Mouse (Mus musculus): Measurements from ENCODE around the gene Kcnn4. TPM values are rescaled to one million over a fixed set of nuclear protein-coding genes. Genes with fewer than 3 reads are reported as not detected.

Gene Kcnn4
- total RNA-seq, 2 experiments from 2014 or later: 0.41 to 0.81 TPM

GRCm38 (mm10) chr7:24422251-24422650 lies 52.2 kb downstream of the Kcnn4 start:
- no peak for DNase-seq (ENCODE audit: low spot score in 2 of 2)

GRCm38 (mm10) chr7:24423107-24423763 lies 53.2 kb downstream of the Kcnn4 start:
- DNase-seq (ENCODE audit: low spot score in 2 of 2): no peak

DNA sequence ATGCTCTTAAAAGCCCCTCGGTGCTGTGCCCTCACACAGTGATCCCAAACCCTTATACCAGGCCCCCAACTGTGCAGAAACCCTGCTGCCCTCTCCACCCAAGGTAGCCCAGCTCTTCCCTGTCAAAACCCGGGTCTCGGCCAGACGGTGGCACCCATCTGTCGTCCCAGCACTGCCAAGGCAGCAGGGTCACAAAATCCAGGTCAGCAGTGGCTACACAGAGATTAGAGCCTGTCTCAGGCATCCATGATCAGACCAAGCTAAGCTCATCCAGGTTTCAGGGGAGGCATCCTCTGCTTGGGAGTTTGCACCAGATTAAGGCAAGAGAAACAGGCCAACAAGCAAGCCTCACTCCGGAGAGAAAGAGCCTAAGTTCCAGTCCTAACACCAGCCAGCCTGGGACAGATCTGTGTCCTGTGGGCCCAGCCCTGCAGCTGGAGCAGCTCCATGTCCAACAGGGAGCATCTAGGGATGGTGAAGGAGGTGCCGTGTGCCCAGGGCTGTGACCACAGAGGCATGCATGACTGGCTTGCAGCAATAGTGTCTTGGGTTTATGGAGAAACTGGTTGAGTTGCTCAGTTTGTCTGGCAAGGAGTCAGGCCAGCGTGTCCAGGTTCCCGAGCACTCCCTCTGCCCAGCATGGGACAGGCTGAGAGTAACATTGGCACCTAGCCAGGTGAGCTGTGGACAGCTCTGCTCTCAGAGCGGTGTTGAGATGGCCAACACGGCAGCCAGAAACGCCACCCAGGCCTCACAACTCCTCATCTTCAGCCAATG lies 54.1 kb downstream of the Kcnn4 start:
- no peak for DNase-seq (ENCODE audit: low spot score in 2 of 2)

DNA sequence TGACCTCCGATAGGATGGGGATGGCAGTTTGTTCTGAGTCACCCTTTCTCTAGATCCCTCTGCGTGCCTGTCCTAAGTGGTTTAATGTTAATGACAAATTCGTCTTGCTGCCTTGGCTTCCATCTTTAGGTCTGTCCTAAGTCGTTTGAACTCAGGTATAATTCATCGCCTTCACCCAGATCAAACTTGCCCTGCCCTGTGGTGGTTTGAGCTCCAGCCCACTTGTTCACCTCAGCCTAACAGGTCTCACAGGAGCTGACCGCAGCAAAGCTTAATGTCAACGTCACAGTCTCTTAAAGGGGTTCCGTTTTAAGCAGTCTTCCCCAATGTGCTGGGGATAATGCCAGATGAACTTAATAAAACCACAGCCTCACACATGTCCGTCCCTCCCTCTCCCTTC lies 55.9 kb downstream of the Kcnn4 start:
- DNase-seq (ENCODE audit: low spot score in 2 of 2): no peak

DNA sequence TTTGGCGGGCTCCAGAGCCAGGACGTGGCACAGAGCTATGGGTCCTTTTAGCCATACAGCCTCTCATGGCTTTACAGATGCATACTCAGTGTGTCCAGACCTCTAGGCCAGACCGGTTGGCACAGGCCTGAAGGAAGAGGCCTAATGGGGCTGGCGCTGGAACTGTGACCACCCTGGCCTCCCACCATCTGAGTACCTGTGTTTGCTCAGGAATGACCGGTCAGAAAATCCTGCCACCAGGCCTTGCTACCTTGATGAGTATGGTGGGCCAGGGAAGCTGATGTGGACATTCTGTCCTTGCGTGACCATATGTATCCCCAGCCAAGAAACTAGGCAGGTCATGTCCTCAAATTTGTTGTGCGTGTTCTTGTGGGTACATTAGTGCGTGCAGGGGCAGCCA lies 57.1 kb downstream of the Kcnn4 start:
- DNase-seq (ENCODE audit: low spot score in 2 of 2): no peak

- DNase-seq (ENCODE audit: low spot score in 2 of 2): no peak
Measured at GRCm38 (mm10) chr7:24428725-24429124, 58.7 kb downstream of the Kcnn4 start.

GRCm38 (mm10) chr7:24429413-24430112 lies 59.5 kb downstream of the Kcnn4 start:
- peak; percentile 63 to 85 for DNase-seq (ENCODE audit: low spot score in 2 of 2)

DNA sequence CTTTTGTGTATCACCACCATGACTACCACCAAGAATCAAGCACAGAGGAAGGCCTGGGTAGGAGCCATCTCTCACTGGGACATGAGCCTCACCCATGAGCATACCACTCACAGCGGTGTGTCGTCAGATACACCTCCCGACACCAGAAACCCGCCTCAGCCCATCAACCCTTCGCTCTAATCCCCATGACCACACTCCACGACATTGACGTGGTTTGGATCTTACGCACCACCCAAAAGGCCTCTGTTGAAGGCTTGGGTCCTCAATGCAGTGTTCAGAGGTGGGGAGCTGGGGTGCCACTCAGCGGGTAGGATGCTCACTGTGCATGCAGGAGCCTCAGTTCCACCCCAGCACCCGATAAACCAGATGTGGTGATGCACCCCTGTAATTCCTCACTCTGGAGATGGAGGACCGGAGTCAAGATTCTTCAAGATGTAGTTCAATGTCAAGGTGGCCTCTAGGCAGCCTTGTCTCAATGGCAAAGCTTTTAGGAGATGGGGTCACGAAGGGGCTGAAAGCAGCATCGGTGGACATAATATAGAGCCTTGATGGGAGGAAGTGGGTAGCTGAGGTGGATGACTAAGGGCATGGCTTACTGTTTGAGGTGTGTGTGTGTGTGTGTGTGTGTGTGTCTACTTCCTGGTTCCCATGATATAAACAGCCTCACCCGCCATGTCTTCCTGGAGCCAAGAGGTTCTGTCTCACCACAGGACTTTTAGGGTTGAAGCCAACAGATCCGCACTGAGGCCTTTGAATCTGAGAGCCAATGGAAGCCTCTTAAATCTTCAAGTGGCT lies 60.7 kb downstream of the Kcnn4 start:
- DNase-seq (ENCODE audit: low spot score in 2 of 2): no peak

GRCm38 (mm10) chr7:24431713-24432112 lies 61.6 kb downstream of the Kcnn4 start:
- no peak for DNase-seq (ENCODE audit: low spot score in 2 of 2)

DNA sequence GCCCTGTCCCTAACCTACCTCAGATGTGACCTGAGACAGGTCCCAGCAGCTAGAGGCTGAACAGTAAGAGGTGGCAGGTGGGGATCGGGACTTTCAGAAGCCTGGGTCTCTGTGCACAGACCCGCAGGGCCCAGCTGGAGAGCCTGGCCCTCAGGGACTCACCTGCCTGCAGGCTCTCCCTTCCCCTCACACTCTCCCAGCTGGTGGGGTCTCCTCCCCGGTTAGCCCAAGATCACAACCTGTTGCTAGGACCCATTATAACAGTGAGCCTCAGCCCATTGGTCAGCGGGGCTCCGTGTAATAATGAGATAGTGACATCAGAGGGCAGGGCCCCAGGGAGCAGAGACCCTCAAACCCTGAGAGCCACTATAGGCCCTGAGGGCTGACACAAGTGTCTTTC lies 65.2 kb downstream of the Kcnn4 start:
- no peak for DNase-seq (ENCODE audit: low spot score in 2 of 2)

Small RNAs within 50 kb of the gene (microRNA-seq; reads per million reads assigned to microRNA genes)
- 0 reads per million in 2 experiments for gene Gm27592

Other genes starting within 250 kb of the Kcnn4 start
- gene Zfp235, start 236.1 kb upstream of the Kcnn4 start, total RNA-seq (2021): 10 to 100 TPM; 19.0 to 19.2 TPM
- gene Zfp114, start 195.2 kb upstream of the Kcnn4 start, total RNA-seq (2021): 1 to 10 TPM; 4.0 to 4.3 TPM
- 10 to 100 TPM in 1 of 2 experiments, 1 to 10 TPM in 1; 9.4 to 10.3 TPM for gene Zfp111, start 158.8 kb upstream of the Kcnn4 start, total RNA-seq (2021)
- 1 to 10 TPM; 6.3 to 7.4 TPM for gene Zfp109, start 132.7 kb upstream of the Kcnn4 start, total RNA-seq (2021)
- gene Zfp108, start 115.5 kb upstream of the Kcnn4 start, total RNA-seq (2021): 1 to 10 TPM; 6.5 to 6.9 TPM
- gene Zfp93, start 99.8 kb upstream of the Kcnn4 start, total RNA-seq (2021): 10 to 100 TPM in 1 of 2 experiments, 1 to 10 TPM in 1; 9.7 to 12.5 TPM
- gene Zfp61, start 69.0 kb upstream of the Kcnn4 start, total RNA-seq (2021): 10 to 100 TPM; 20.5 to 21.1 TPM
- gene Zfp94, start 53.6 kb upstream of the Kcnn4 start, total RNA-seq (2021): 10 to 100 TPM; 13.3 to 13.9 TPM
- not detected for gene Tescl, start 36.3 kb upstream of the Kcnn4 start, total RNA-seq (2021)
- gene Lypd5, start 21.1 kb upstream of the Kcnn4 start, total RNA-seq (2021): not detected
- 10 to 100 TPM; 29.1 to 33.8 TPM for gene Smg9, start 29.4 kb downstream of the Kcnn4 start, total RNA-seq (2021)
- not detected for gene Irgc1, start 82.0 kb downstream of the Kcnn4 start, total RNA-seq (2021)
- 1 to 10 TPM in 1 of 2 experiments, under 1 TPM in 1; 0.76 to 1.0 TPM for gene Plaur, start 92.2 kb downstream of the Kcnn4 start, total RNA-seq (2021)
- 100 to 1,000 TPM; 220 to 227 TPM for gene Cadm4, start 111.8 kb downstream of the Kcnn4 start, total RNA-seq (2021)
- gene Zfp428, start 136.7 kb downstream of the Kcnn4 start, total RNA-seq (2021): 10 to 100 TPM; 38.1 to 43.3 TPM
- gene AC161166.1, start 142.2 kb downstream of the Kcnn4 start, total RNA-seq (2021): not detected
- 10 to 100 TPM; 87.5 to 89.7 TPM for gene Irgq, start 160.4 kb downstream of the Kcnn4 start, total RNA-seq (2021)
- gene Pinlyp, start 175.9 kb downstream of the Kcnn4 start, total RNA-seq (2021): not detected
- 10 to 100 TPM; 41.0 to 46.8 TPM for gene Xrcc1, start 176.0 kb downstream of the Kcnn4 start, total RNA-seq (2021)
- gene Ethe1, start 217.3 kb downstream of the Kcnn4 start, total RNA-seq (2021): 1 to 10 TPM; 8.2 to 8.6 TPM
- gene Zfp575, start 217.4 kb downstream of the Kcnn4 start, total RNA-seq (2021): 1 to 10 TPM; 5.8 to 6.3 TPM
- under 1 TPM; 0.28 to 0.60 TPM for gene Phldb3, start 240.5 kb downstream of the Kcnn4 start, total RNA-seq (2021)